Mouse (Mus musculus) kidney, postnatal 36 days (tissue): ENCODE measurements around the gene Oser1.

Experiments
- DNase-seq, 2 experiments: peaks; one replicate each; pipeline ENCODE4 v3.0.0; 2021 to 2022; ENCODE audit warnings: mixed read lengths in 2 of 2

Oser1 gene

DNA sequence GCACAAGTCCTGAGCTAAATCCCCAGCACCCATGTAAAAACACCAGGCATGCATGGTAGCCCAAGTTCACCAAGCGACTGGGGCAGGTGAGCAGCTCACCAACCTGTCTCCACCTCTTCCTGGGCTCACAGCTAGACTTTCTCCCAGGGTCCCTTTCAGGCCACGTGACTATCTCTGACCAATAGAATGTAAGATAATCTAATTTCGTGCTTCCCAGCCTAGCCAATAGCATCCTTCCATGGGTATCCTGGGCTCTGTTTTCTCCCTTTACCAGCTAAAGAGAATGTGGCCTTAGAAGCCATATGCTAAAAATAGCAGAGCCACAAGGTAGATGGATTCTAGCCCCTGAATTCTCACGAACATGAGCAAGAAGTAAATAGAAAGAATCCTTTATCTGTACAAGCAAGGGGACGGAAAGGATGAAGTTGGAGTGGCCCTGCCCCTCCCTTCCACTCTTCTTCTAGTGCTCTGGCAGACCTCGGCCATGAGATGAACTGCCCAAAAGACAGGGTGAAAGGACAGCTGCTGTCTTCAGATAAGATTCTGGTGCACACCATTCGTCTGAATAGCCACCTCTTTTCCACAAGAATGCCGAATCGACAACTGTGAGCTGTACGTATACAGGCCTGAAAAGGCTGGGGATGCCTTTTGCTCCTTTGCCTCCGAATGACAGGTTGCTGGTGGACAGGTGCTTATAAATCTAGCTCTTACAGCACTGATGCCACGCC, 68.2 kb downstream of the Oser1 start:
- no peak for DNase-seq
